Mouse (Mus musculus) heart, postnatal 0 days (tissue): ENCODE measurements around the gene Capn5. TPM values are rescaled to one million over a fixed set of nuclear protein-coding genes. Genes with fewer than 3 reads are reported as not detected.
"Not testable (repeated sequence)": the region's sequence is repeated elsewhere in the genome, so short reads cannot be mapped to it uniquely, and the experiment has no call there.

Experiments used
- ATAC-seq: fragments of 200-750 bp; cut with Nextera tagmentation; 2 replicates; pipeline ENCODE4 v1.8.0; 2017; ENCODE audit warnings: low read depth, moderate number of reproducible peaks, moderate library complexity; ENCODE audit not compliant: insufficient read depth
- DNase-seq: peaks from one replicate; pipeline ENCODE4 v3.0.0-alpha.2; 2016; ENCODE audit warnings: low spot score
- H3K27ac ChIP-seq: fragments of 300-500 bp; sonication (generic); 2 replicates; pipeline ENCODE4 v1.5.1; 2014; ENCODE audit warnings: low read depth, mild to moderate bottlenecking
- H3K27me3 ChIP-seq: fragments of 300-500 bp; sonication (generic); 2 replicates; pipeline ENCODE4 v1.6.1; 2014; ENCODE audit warnings: low read length, mixed read lengths; ENCODE audit not compliant: control insufficient read depth, insufficient read depth
- H3K36me3 ChIP-seq: fragments of 300-500 bp; sonication (generic); replicated peaks from 2 replicates; pipeline ENCODE4 v1.6.1; 2014; ENCODE audit warnings: low read length, mixed read lengths; ENCODE audit not compliant: control insufficient read depth, insufficient read depth
- H3K4me1 ChIP-seq: fragments of 300-500 bp; sonication (generic); 2 replicates; pipeline ENCODE4 v1.6.1; 2014; ENCODE audit warnings: antibody characterized with exemption; ENCODE audit not compliant: control insufficient read depth, insufficient read depth
- H3K4me2 ChIP-seq: fragments of 300-500 bp; sonication (generic); 2 replicates; pipeline ENCODE4 v1.6.1; 2014; ENCODE audit warnings: low read depth, mild to moderate bottlenecking, low read length, moderate library complexity
- H3K4me3 ChIP-seq: fragments of 300-500 bp; sonication (generic); 2 replicates; pipeline ENCODE4 v1.5.1; 2014; ENCODE audit warnings: low read depth, low read length
- H3K9ac ChIP-seq: fragments of 300-500 bp; sonication (generic); replicated peaks from 2 replicates; pipeline ENCODE4 v1.6.1; 2014; ENCODE audit warnings: low read depth, low read length, mixed read lengths
- H3K9me3 ChIP-seq: fragments of 300-500 bp; sonication (generic); replicated peaks from 2 replicates; pipeline ENCODE4 v1.6.1; 2016; ENCODE audit warnings: low read length; ENCODE audit not compliant: control insufficient read depth
- CTCF ChIP-seq: IDR thresholded peaks from 2 replicates; pipeline ENCODE4 v1.5.1; 2016; ENCODE audit warnings: antibody characterized with exemption, control low read depth, low read depth
- EP300 ChIP-seq: IDR thresholded peaks from 2 replicates; pipeline ENCODE4 v1.6.1; 2016; ENCODE audit warnings: antibody characterized with exemption, low read depth
- WGBS: fragments of 180-500 bp; shearing (Covaris S2); extraction: QIAGEN DNeasy Blood & Tissue Kit; methylation state at CpG from one replicate; pipeline ENCODE4 v1.1.7; 2014; 5-methylcytosine and 5-hydroxymethylcytosine counted together
- polyA plus RNA-seq: library from polyadenylated mRNA; unstranded; fragments of >200 nt; fragmentation: Nextera tagmentation; extraction: Ambion mirVana; gene quantifications from 2 replicates; pipeline ENCODE4 v1.2.1, GENCODE M21; 2015
- total RNA-seq: library from RNA; depleted of rRNA; stranded (reverse); fragments of >200 nt; gene quantifications from 2 replicates; pipeline ENCODE4 v1.2.3, GENCODE M21; 2014; ENCODE audit warnings: low replicate concordance

Gene Capn5
- total and polyA plus RNA-seq, 2 experiments from 2014 or later, result 1.1 to 5.6 TPM

DNA sequence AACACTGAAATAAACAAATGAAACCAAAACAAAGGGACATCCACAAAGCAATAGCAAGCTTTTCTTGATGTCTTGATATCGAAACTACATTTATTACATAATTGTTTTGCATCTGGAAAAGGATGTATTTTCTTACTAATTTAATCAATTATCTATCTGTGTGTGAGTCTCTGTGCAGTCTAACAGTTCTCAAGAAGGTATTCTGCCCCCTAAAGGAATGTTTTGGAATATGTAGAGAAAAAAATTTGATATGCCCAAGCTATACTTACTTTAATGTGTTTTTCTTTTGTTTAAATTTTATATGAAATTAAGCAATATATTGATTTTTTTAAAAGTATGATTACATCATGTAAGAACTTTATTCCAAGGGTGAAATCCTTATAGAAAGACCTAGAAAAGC, 12.5 kb upstream of the Capn5 start:
- DNase-seq (no peak), ATAC-seq (no peak)
- H3K4me1 ChIP-seq, result peaks cover 15% of the 10 kb centered on the region
- no peak overlapping the region for H3K4me3 ChIP-seq
- H3K27ac ChIP-seq, result no peak overlapping the region
- no peaks in the 10 kb centered on the region for H3K9me3 ChIP-seq
- TF ChIP-seq EP300 (no peak), CTCF (peak; percentile 18; the same call in 1 of the 2 replicates)
- no peaks in the 10 kb centered on the region for H3K36me3 ChIP-seq
- no peak overlapping the region for H3K9ac ChIP-seq
- H3K27me3 ChIP-seq, result peaks cover 39% of the 10 kb centered on the region
- WGBS, result 70% methylated on average over 1 of the region's 1 CpGs
- no peak overlapping the region for H3K4me2 ChIP-seq

DNA sequence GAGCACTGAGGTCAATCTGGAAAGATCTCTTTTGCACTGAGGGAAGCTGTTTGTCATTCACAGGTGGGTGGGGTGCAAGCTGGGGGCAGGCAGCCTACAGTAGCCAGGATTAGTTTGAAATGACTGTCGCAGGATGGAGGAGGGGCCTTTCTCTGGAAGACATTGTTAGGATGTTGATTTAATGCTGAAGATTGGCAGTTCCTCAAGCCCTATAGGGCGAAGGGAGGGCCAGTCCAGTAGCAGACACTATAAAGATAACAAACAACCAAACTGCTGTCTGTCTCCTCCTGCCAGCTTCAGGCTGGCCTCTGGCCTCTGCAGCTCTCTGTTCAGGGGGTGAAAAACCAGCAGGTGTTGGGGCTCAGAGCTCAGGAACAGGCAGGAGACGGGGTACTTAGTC, 11.7 kb upstream of the Capn5 start:
- no peak overlapping the region for H3K4me2 ChIP-seq
- WGBS, result 31% methylated on average over 3 of the region's 3 CpGs
- no peaks in the 10 kb centered on the region for H3K9me3 ChIP-seq
- TF ChIP-seq CTCF, result no peak
- no peak for TF ChIP-seq EP300
- DNase-seq (no peak), ATAC-seq (no peak)
- no peak overlapping the region for H3K27ac ChIP-seq
- peaks cover 15% of the 10 kb centered on the region for H3K4me1 ChIP-seq
- no peaks in the 10 kb centered on the region for H3K36me3 ChIP-seq
- no peak overlapping the region for H3K9ac ChIP-seq
- H3K4me3 ChIP-seq, result no peak overlapping the region
- H3K27me3 ChIP-seq, result peaks cover 31% of the 10 kb centered on the region

DNA sequence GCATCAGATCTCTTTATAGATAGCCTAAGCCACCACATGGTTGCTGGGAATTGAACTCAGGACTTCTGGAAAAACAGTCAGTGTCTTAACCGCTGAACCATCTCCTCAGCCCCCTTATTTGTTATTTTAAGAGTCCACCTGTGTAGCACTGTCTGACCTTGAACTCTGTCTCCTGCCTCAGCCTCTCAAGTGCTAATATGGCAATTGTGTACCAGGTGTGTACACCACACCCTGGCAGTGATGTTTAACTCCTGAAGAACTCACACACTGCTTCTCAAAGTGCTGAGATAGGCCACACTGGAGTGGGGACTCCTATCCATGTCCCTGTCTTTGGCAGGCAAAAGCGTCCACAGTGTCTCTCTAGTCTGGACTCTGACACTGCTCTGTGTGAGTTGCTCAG, 10.6 kb upstream of the Capn5 start:
- no peak for DNase-seq
- Histone ChIP-seq H3K27ac (no peak overlapping the region), H3K4me2 (no peak overlapping the region), H3K27me3 (peaks cover 20% of the 10 kb centered on the region), H3K36me3 (no peaks in the 10 kb centered on the region), H3K4me3 (no peak overlapping the region), H3K9ac (no peak overlapping the region), H3K4me1 (peaks cover 6% of the 10 kb centered on the region; the same call in 1 of the 2 replicates), H3K9me3 (no peaks in the 10 kb centered on the region)
- no peak for TF ChIP-seq CTCF
- 83% methylated on average over 2 of the region's 2 CpGs for WGBS
- no peak for ATAC-seq

DNA sequence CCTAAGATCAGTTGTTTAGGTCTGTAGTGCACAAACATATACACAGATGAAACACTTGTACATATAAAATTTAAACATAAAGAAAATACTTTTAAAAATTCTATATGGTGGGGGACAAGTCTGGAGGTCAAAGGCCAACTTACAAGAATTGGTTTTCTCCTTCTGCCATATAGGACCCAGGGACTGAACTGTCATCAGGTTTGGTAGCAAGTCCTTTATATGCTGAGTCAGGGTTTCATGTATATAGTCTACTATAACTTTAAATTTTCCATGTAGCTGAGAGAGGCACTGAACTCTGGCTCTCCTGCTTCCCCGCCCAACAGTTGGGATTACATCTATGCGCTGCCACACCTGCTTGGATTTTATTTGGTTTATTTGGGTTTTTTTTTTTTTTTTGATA, 10.2 kb upstream of the Capn5 start:
- H3K4me2 ChIP-seq, result no peak overlapping the region
- DNase-seq (no peak), ATAC-seq (no peak)
- no peak overlapping the region for H3K4me3 ChIP-seq
- TF ChIP-seq CTCF (no peak), EP300 (no peak)
- H3K27ac ChIP-seq, result no peak overlapping the region
- no peaks in the 10 kb centered on the region for H3K36me3 ChIP-seq
- H3K27me3 ChIP-seq, result peaks cover 16% of the 10 kb centered on the region
- peaks cover 1% of the 10 kb centered on the region; the same call in 1 of the 2 replicates for H3K4me1 ChIP-seq
- WGBS, result 95% methylated on average over 2 of the region's 2 CpGs
- no peak overlapping the region for H3K9ac ChIP-seq
- no peaks in the 10 kb centered on the region for H3K9me3 ChIP-seq

DNA sequence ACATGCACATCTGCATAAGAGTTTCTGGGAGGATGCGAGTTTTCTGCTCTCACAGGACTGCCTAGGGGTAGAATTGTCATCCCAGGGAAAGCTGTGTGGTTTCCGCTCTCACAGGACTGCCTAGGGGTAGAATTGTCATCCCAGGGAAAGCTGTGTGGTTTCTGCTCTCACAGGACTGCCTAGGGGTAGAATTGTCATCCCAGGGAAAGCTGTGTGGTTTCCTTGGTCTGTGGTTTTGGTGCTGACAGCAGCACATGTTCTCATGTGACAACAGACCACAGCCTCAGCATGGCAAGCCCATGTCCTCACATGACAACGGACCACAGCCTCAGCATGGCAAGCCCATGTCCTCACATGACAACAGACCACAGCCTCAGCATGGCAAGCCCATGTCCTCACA, 9.3 kb upstream of the Capn5 start:
- not testable (repeated sequence) for H3K27me3 ChIP-seq, H3K4me2 ChIP-seq, H3K9ac ChIP-seq, ATAC-seq, H3K9me3 ChIP-seq, DNase-seq, H3K4me3 ChIP-seq, H3K4me1 ChIP-seq, H3K27ac ChIP-seq, H3K36me3 ChIP-seq
- 83% methylated on average over 3 of the region's 3 CpGs for WGBS

DNA sequence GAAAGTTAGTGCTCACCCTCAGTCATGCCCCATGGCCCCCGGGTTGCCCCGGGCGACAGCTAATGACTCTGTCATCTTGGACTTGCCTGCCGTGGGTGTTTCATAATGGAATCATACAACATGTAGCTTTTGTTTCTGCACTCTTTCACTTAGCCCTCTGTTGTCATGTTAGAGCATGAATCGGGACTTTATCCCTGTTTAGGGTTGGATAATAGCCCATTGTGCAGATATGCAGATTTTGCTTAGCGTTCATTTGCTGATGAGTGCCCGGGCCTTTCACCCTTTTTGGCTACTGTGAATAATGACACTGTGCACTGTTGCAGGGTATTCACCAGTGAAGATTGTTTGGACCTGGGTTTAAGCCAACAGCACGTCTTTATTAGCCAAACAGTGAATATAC, 8.6 kb upstream of the Capn5 start:
- no peak overlapping the region for H3K9ac ChIP-seq
- no peaks in the 10 kb centered on the region for H3K4me1 ChIP-seq
- no peak overlapping the region for H3K4me3 ChIP-seq
- ATAC-seq (no peak), DNase-seq (no peak)
- no peak overlapping the region for H3K27ac ChIP-seq
- H3K9me3 ChIP-seq, result no peaks in the 10 kb centered on the region
- H3K4me2 ChIP-seq, result no peak overlapping the region
- WGBS, result 74% methylated on average over 8 of the region's 8 CpGs
- H3K27me3 ChIP-seq, result no peaks in the 10 kb centered on the region
- TF ChIP-seq EP300, result no peak
- no peak for TF ChIP-seq CTCF
- no peaks in the 10 kb centered on the region for H3K36me3 ChIP-seq
